Comparison of ENCODE assay signal across 8 mouse cellular contexts in genomic region chr12:51708941-51709686, GRCm38 (mm10). TPM values are rescaled to one million over a fixed set of nuclear protein-coding genes. Genes with fewer than 3 reads are reported as not detected.
DNase-seq lines count a peak whose midpoint lies in the region; ATAC-seq lines count a peak whose summit lies in the region.

No protein-coding gene starts in this region.

- ATAC-seq in neural tube, embryonic 13.5 days (ENCODE audit: low read depth): no peak

- H3K9ac ChIP-seq in neural tube, embryonic 13.5 days: no peak overlapping the region

- H3K27ac ChIP-seq in neural tube, embryonic 13.5 days (replicated peaks): 0 out of 2 replicates have a peak overlapping the region, but pooled peaks have one; percentile 33
- H3K27ac ChIP-seq in heart, embryonic 10.5 days: 0 out of 2 replicates have a peak overlapping the region, but pooled peaks have one; percentile 36

- H3K27me3 ChIP-seq in neural tube, embryonic 13.5 days: no peaks in the 10 kb centered on the region
- H3K27me3 ChIP-seq in heart, embryonic 10.5 days (ENCODE audit: insufficient read depth, poor library complexity, severe bottlenecking): no peaks in the 10 kb centered on the region

- no peaks in the 10 kb centered on the region for H3K36me3 ChIP-seq in neural tube, embryonic 13.5 days
- no peaks in the 10 kb centered on the region for H3K36me3 ChIP-seq in heart, embryonic 10.5 days

- no peak overlapping the region for H3K4me2 ChIP-seq in neural tube, embryonic 13.5 days

- WGBS in neural tube, embryonic 13.5 days: 74% methylated on average over 14 of the region's 14 CpGs
- WGBS in heart, embryonic 10.5 days: 60% methylated on average over 14 of the region's 14 CpGs

- H3K4me1 ChIP-seq in neural tube, embryonic 13.5 days (replicated peaks): 0 out of 2 replicates have a peak, but pooled peaks cover 2% of the 10 kb centered on the region
- peaks cover 32% of the 10 kb centered on the region for H3K4me1 ChIP-seq in heart, embryonic 10.5 days

- DNase-seq in neural tube, embryonic 10.5 days (ENCODE audit: extremely low spot score, low spot score): no peak
- no peak for DNase-seq in heart, embryonic 10.5 days (ENCODE audit: low spot score)
- DNase-seq in layer of hippocampus, postnatal 36 days: peak; percentile 78 to 82
- peak; percentile 81 for DNase-seq in right cerebral cortex, postnatal 25 days
- no peak for DNase-seq in spleen, adult 18-20 months
- DNase-seq in cerebellum, postnatal 25 days: no peak
- DNase-seq in spleen, postnatal 36 days (ENCODE audit: low spot score in 2 of 2): no peak

- no peaks in the 10 kb centered on the region for H3K9me3 ChIP-seq in neural tube, embryonic 13.5 days
- no peaks in the 10 kb centered on the region for H3K9me3 ChIP-seq in heart, embryonic 10.5 days

- H3K4me3 ChIP-seq in neural tube, embryonic 13.5 days: no peak overlapping the region
- H3K4me3 ChIP-seq in heart, embryonic 10.5 days: no peak overlapping the region

RNA-seq across cellular contexts. Expression of gene Strn3, which starts 17.4 kb away (rescaled TPM):
- polyA plus RNA-seq in neural tube, embryonic 13.5 days (2015; fragmentation: Nextera tagmentation; extraction: Ambion mirVana): 42.1 and 42.4 TPM in 2 replicates
- 37.6 and 39.3 TPM in 2 replicates for polyA plus RNA-seq in heart, embryonic 10.5 days (2016; fragmentation: Nextera tagmentation; extraction: Ambion mirVana)
- 10 to 100 TPM; 92.7 to 93.5 TPM for total RNA-seq in layer of hippocampus, postnatal 36 days (2021)

RNA-seq across cellular contexts. Expression of gene Ap4s1, which starts 18.3 kb away (rescaled TPM):
- 49.6 and 55.5 TPM in 2 replicates for polyA plus RNA-seq in neural tube, embryonic 13.5 days (2015; fragmentation: Nextera tagmentation; extraction: Ambion mirVana)
- 34.9 and 36.2 TPM in 2 replicates for polyA plus RNA-seq in heart, embryonic 10.5 days (2016; fragmentation: Nextera tagmentation; extraction: Ambion mirVana)
- 10 to 100 TPM; 49.6 to 51.1 TPM for total RNA-seq in layer of hippocampus, postnatal 36 days (2021)

Comparison
In these comparisons a context has a peak if more than half of its experiments do, and no peak if none do; other contexts are left out.
1. DNase-seq: peak in layer of hippocampus, postnatal 36 days (2 of 2) and right cerebral cortex, postnatal 25 days (single experiment); none in neural tube, embryonic 10.5 days (single experiment), heart, embryonic 10.5 days (single experiment), spleen, adult 18-20 months (0 of 2), cerebellum, postnatal 25 days (0 of 2) and spleen, postnatal 36 days (0 of 2).